Mouse (Mus musculus): Measurements from ENCODE around the gene Phlda1.

- no peak for TF ChIP-seq CTCF (IDR thresholded peaks at IDR 0.05; ENCODE audit: borderline replicate concordance, insufficient read depth, low read depth, low read length)
- no peak for TF ChIP-seq POLR2A (IDR thresholded peaks at IDR 0.05; ENCODE audit: borderline replicate concordance, insufficient read depth, low read length)
Observed at GRCm38 (mm10) chr10:111543781-111544260, 37.7 kb downstream of the Phlda1 start.
